19 mouse cellular contexts compared by ENCODE assay signal in the genomic region with DNA sequence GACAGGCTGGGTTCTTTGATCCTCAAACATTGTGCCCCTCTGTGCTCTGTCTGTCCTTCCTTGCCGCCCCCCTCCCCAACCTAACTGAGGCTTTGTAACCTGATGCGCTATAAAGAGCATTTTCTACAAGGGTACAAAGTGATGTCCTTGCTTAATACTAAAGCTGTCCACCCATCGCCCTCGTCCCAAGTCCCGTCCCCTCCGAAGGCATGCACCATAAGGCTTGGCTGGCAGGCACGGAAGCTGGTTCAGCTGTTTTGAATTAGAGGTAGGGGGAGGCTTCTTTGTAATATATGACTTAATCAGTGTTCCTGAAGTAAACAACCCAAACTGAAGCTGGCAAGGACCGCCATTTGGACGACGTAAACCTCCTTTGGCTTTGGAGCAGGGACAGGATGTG. TPM values are rescaled to one million over a fixed set of nuclear protein-coding genes. Genes with fewer than 3 reads are reported as not detected.
DNase-seq lines count a peak whose midpoint lies in the region; ATAC-seq lines count a peak whose summit lies in the region.
"Had no signal": no experiment of that assay in that cellular context is flagged by ENCODE, and none has a peak within 500 bp of the region (broad histone marks: within the 10 kb centered on the region; RNA-seq: fewer than 3 reads in every experiment).

No protein-coding gene starts in this region.

- H3K4me2 ChIP-seq in embryonic facial prominence, embryonic 11.5 days (ENCODE audit: low read depth, low read length), result no peak overlapping the region
- H3K4me2 ChIP-seq in hindbrain, embryonic 13.5 days, result no peak overlapping the region
- H3K4me2 ChIP-seq: embryonic facial prominence, embryonic 12.5 days; heart, embryonic 12.5 days; hindbrain, embryonic 15.5 days had no signal

- ATAC-seq in embryonic facial prominence, embryonic 11.5 days (replicated peaks; ENCODE audit: insufficient number of reproducible peaks, low FRiP score, low TSS enrichment, low read depth), result no peak
- ATAC-seq in hindbrain, embryonic 13.5 days (ENCODE audit: low FRiP score), result no peak
- ATAC-seq: forebrain, embryonic 14.5 days; intestine, embryonic 16.5 days had no signal

- no peaks in the 10 kb centered on the region for H3K36me3 ChIP-seq in embryonic facial prominence, embryonic 11.5 days (replicated peaks; ENCODE audit: control insufficient read depth, insufficient read depth, low read depth, low read length)
- H3K36me3 ChIP-seq in hindbrain, embryonic 13.5 days, result no peaks in the 10 kb centered on the region
- H3K36me3 ChIP-seq: embryonic facial prominence, embryonic 12.5 days; forebrain, embryonic 10.5 days; heart, embryonic 12.5 days; hindbrain, embryonic 10.5 days; hindbrain, embryonic 15.5 days had no signal

- DNase-seq in embryo, embryonic 10.5 days (ENCODE audit: low spot score), result peak; percentile 55
- peak; percentile 80 for DNase-seq in embryonic facial prominence, embryonic 11.5 days (ENCODE audit: low spot score)
- peak; percentile 57 for DNase-seq in forelimb bud, embryonic 11.5 days (ENCODE audit: low read depth, low spot score)
- DNase-seq in thymus, adult 18-20 months, result no peak
- no peak for DNase-seq in frontal cortex, postnatal 36 days (ENCODE audit: low spot score in 2 of 2)
- DNase-seq: adrenal gland, adult 8-10 months; adrenal gland, postnatal 36 days; cerebellum, adult 2 months; cerebellum, postnatal 10 days; gastrocnemius, postnatal 14 days had no signal

- H3K9ac ChIP-seq in embryonic facial prominence, embryonic 11.5 days (replicated peaks; ENCODE audit: low read length), result no peak overlapping the region
- no peak overlapping the region for H3K9ac ChIP-seq in hindbrain, embryonic 13.5 days
- H3K9ac ChIP-seq: embryonic facial prominence, embryonic 12.5 days; heart, embryonic 12.5 days; hindbrain, embryonic 15.5 days had no signal

- H3K9me3 ChIP-seq in embryonic facial prominence, embryonic 11.5 days (replicated peaks; ENCODE audit: control insufficient read depth, low read length), result no peaks in the 10 kb centered on the region
- H3K9me3 ChIP-seq in hindbrain, embryonic 13.5 days, result no peaks in the 10 kb centered on the region
- H3K9me3 ChIP-seq: embryonic facial prominence, embryonic 12.5 days; forebrain, embryonic 10.5 days; heart, embryonic 12.5 days; hindbrain, embryonic 10.5 days; hindbrain, embryonic 15.5 days had no signal

- no peaks in the 10 kb centered on the region for H3K27me3 ChIP-seq in embryonic facial prominence, embryonic 11.5 days (ENCODE audit: control insufficient read depth, insufficient read depth, low read length)
- H3K27me3 ChIP-seq in hindbrain, embryonic 13.5 days, result no peaks in the 10 kb centered on the region
- H3K27me3 ChIP-seq: embryonic facial prominence, embryonic 12.5 days; heart, embryonic 12.5 days; hindbrain, embryonic 15.5 days had no signal

- H3K4me1 ChIP-seq in embryonic facial prominence, embryonic 11.5 days (ENCODE audit: control insufficient read depth, insufficient read depth, low read length), result no peaks in the 10 kb centered on the region
- H3K4me1 ChIP-seq in hindbrain, embryonic 13.5 days (replicated peaks), result no peaks in the 10 kb centered on the region
- H3K4me1 ChIP-seq: forebrain, embryonic 10.5 days; heart, embryonic 12.5 days; hindbrain, embryonic 10.5 days had no signal

- H3K4me3 ChIP-seq in embryonic facial prominence, embryonic 11.5 days (ENCODE audit: low read depth, low read length), result no peak overlapping the region
- H3K4me3 ChIP-seq in hindbrain, embryonic 13.5 days, result no peak overlapping the region
- H3K4me3 ChIP-seq: embryonic facial prominence, embryonic 12.5 days; erythroblast, embryonic 14.5 days; forebrain, embryonic 10.5 days; heart, embryonic 12.5 days; hindbrain, embryonic 10.5 days; hindbrain, embryonic 15.5 days had no signal

- WGBS in embryonic facial prominence, embryonic 11.5 days, result 33% methylated on average over 10 of the region's 10 CpGs
- WGBS in hindbrain, embryonic 13.5 days, result 84% methylated on average over 10 of the region's 10 CpGs

- H3K27ac ChIP-seq in embryonic facial prominence, embryonic 11.5 days (replicated peaks; ENCODE audit: low read depth, low read length), result no peak overlapping the region
- H3K27ac ChIP-seq in hindbrain, embryonic 13.5 days, result no peak overlapping the region
- H3K27ac ChIP-seq: embryonic facial prominence, embryonic 12.5 days; forebrain, embryonic 10.5 days; hindbrain, embryonic 10.5 days; hindbrain, embryonic 15.5 days had no signal

RNA-seq across cellular contexts. Expression of a gene that starts 51.0 kb away (rescaled TPM):
- 10.3 and 11.2 TPM in 2 replicates for polyA plus RNA-seq in embryonic facial prominence, embryonic 11.5 days (2014; fragmentation: Nextera tagmentation; extraction: Ambion mirVana)
- 0.39 and 0.84 TPM in 2 replicates for polyA plus RNA-seq in hindbrain, embryonic 13.5 days (2015; fragmentation: Nextera tagmentation; extraction: Ambion mirVana)
- polyA plus RNA-seq: erythroblast, embryonic 14.5 days had no signal

Comparison
In these comparisons a context has a peak if more than half of its experiments do, and no peak if none do; other contexts are left out.
1. DNase-seq: peak in embryo, embryonic 10.5 days (single experiment), embryonic facial prominence, embryonic 11.5 days (single experiment) and forelimb bud, embryonic 11.5 days (single experiment); none in thymus, adult 18-20 months (0 of 2) and frontal cortex, postnatal 36 days (0 of 2).